Mouse (Mus musculus) ES-E14 (cell line): ENCODE measurements at regions not wholly inside any gene's neighbourhood (a gene's known extent, or its start where the extent isn't known, plus 50 kb on each side); places are given as distances from the start of the nearest gene placed in this dataset.

Experiments used
- CHD2 ChIP-seq: IDR thresholded peaks from 2 replicates; pipeline ENCODE4 v1.6.1; 2014; ENCODE audit warnings: mild to moderate bottlenecking, low read depth, low read length, inconsistent platforms
- HCFC1 ChIP-seq: IDR thresholded peaks from 2 replicates; pipeline ENCODE4 v1.6.1; 2012; ENCODE audit warnings: low read length, inconsistent platforms, borderline replicate concordance; ENCODE audit not compliant: insufficient read depth
- MAFK ChIP-seq: IDR thresholded peaks from 2 replicates; pipeline ENCODE4 v1.6.1; 2014; ENCODE audit warnings: mild to moderate bottlenecking, low read depth, low read length, inconsistent platforms; ENCODE audit not compliant: insufficient read depth
- ZC3H11A ChIP-seq: IDR thresholded peaks from 2 replicates; pipeline ENCODE4 v1.6.1; 2012; ENCODE audit warnings: low read depth, mild to moderate bottlenecking, inconsistent platforms, low read length, borderline replicate concordance
- ZNF384 ChIP-seq: IDR thresholded peaks from 2 replicates; pipeline ENCODE4 v1.6.1; 2012; ENCODE audit warnings: low read depth, low read length, inconsistent platforms

DNA sequence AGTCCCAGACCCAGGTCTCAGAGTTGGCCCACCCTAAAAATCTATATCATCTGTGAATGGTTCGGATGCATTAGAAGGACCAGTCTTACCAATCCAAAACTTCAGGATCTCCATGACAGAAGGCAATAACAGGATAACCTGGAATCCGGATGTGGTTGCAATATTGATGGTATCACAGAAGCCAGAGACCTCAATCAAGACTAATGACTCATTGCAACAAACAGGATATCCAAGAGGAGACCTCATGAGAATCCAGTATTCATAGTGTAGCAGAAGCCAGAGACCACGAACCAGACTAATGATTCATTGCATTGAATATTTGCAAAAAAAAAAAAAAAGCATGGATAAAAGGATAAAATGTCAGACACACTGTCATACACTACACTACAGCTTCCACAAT is 212.7 kb upstream of the Atp10a start:
- TF ChIP-seq HCFC1 (no peak), ZC3H11A (no peak), ZNF384 (no peak), CHD2 (no peak), MAFK (no peak)
